22 mouse cellular contexts compared by ENCODE assay signal in genomic region chr11:38128851-38129250, GRCm38 (mm10).
DNase-seq lines count a peak whose midpoint lies in the region; TF ChIP-seq lines count a peak whose summit lies in the region.
"Had no signal": no experiment of that assay in that cellular context is flagged by ENCODE, and none has a peak within 500 bp of the region (broad histone marks: within the 10 kb centered on the region; RNA-seq: fewer than 3 reads in every experiment).

No protein-coding gene starts in this region.

- no peaks in the 10 kb centered on the region for H3K27me3 ChIP-seq in cerebellum, adult 2 months (ENCODE audit: control insufficient read depth, insufficient read depth, low read length)
- no peaks in the 10 kb centered on the region for H3K27me3 ChIP-seq in heart, embryonic 10.5 days (ENCODE audit: insufficient read depth, poor library complexity, severe bottlenecking)
- H3K27me3 ChIP-seq: CH12.LX, Patski had no signal

- H3K27ac ChIP-seq in cerebellum, adult 2 months (ENCODE audit: insufficient read depth, low read length), result no peak overlapping the region
- H3K27ac ChIP-seq in heart, embryonic 10.5 days, result no peak overlapping the region

- no peaks in the 10 kb centered on the region for H3K36me3 ChIP-seq in heart, embryonic 10.5 days
- H3K36me3 ChIP-seq: G1E had no signal

- peak; percentile 68 for DNase-seq in Muller cell, postnatal 12 days (ENCODE audit: inconsistent ontology term)
- peak; percentile 15 for DNase-seq in brain, adult 2 months (ENCODE audit: low read depth, low spot score)
- DNase-seq in retina, embryonic 14.5 days (ENCODE audit: low spot score), result peak; percentile 6
- peak; percentile 75 for DNase-seq in retina, postnatal 1 day
- DNase-seq in testis, postnatal 14 days (ENCODE audit: low spot score), result no peak
- no peak for DNase-seq in cerebellum, adult 2 months
- no peak for DNase-seq in frontal cortex, postnatal 14 days (ENCODE audit: low spot score in 2 of 2)
- no peak for DNase-seq in heart, embryonic 10.5 days (ENCODE audit: low spot score)
- DNase-seq: adrenal gland, adult 2 months; adrenal gland, adult 8-10 months; adrenal gland, postnatal 10 days; adrenal gland, postnatal 14 days; adrenal gland, postnatal 25 days; adrenal gland, postnatal 36 days; B cell, adult 2 months; cerebellum, adult 11 months; cerebellum, adult 11-12 months; cerebellum, adult 18-20 months; cerebellum, adult 8-10 months had no signal

- H3K9me3 ChIP-seq in heart, embryonic 10.5 days, result no peaks in the 10 kb centered on the region
- H3K9me3 ChIP-seq: G1E had no signal

- H3K4me3 ChIP-seq in cerebellum, adult 2 months (replicated peaks; ENCODE audit: insufficient read depth, low read depth, low read length), result no peak overlapping the region
- H3K4me3 ChIP-seq in heart, embryonic 10.5 days, result no peak overlapping the region

- H3K4me1 ChIP-seq in cerebellum, adult 2 months (ENCODE audit: control insufficient read depth, insufficient read depth, low read length), result no peaks in the 10 kb centered on the region
- H3K4me1 ChIP-seq in heart, embryonic 10.5 days, result no peaks in the 10 kb centered on the region

- no peak for TF ChIP-seq CTCF in cerebellum, adult 2 months (IDR thresholded peaks at IDR 0.05; ENCODE audit: borderline replicate concordance, insufficient read depth, low read depth, low read length)

- no peak for TF ChIP-seq POLR2A in cerebellum, adult 2 months (IDR thresholded peaks at IDR 0.05; ENCODE audit: borderline replicate concordance, insufficient read depth, low read length)

Comparison
In these comparisons a context has a peak if more than half of its experiments do, and no peak if none do; other contexts are left out.
1. DNase-seq: peak in Muller cell, postnatal 12 days (single experiment), brain, adult 2 months (single experiment), retina, embryonic 14.5 days (single experiment) and retina, postnatal 1 day (single experiment); none in testis, postnatal 14 days (single experiment), cerebellum, adult 2 months (0 of 2), frontal cortex, postnatal 14 days (0 of 2) and heart, embryonic 10.5 days (single experiment).